Mouse (Mus musculus): ENCODE measurements at regions not wholly inside any gene's neighbourhood (a gene's known extent, or its start where the extent isn't known, plus 50 kb on each side); places are given as distances from the start of the nearest gene placed in this dataset.

DNA sequence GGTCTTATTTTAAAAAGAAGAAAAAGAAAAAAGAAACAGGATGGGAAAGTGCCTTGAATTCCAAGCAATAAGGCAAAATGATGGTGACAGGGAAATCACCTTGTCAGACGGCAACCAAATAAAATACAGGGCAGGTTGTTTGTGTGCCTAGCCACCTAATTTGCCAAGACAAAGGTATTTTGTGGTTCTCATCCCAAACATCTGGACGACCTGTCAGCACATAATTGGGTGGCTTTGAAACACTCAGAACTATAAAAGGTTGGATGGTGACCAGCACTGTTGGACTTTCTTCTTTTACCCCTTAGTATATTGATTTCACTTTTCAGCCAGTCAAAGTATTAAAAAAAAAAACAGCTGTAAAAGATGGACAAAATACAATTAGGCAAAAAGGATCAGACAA, 58.8 kb upstream of the Gm12728 start:
- no peak for TF ChIP-seq CTCF (IDR thresholded peaks at IDR 0.05; ENCODE audit: insufficient read depth, low read depth, low read length)
- no peak for TF ChIP-seq POLR2A (IDR thresholded peaks at IDR 0.05; ENCODE audit: insufficient read depth, low read depth, low read length)

Data from olfactory bulb, adult 2 months (tissue).